Mouse (Mus musculus): Measurements from ENCODE around the gene Rgs21. TPM values are rescaled to one million over a fixed set of nuclear protein-coding genes. Genes with fewer than 3 reads are reported as not detected.

The Rgs21 gene
- total RNA-seq (2021): not detected

- intact Hi-C loops (cut with DNase I): no loop called here
- DNase-seq: no peak
Observed at GRCm38 (mm10) chr1:144567567-144567966, at the start of gene Rgs21. TSS of gene Rgs21 (minus strand) at chr1:144567667.

GRCm38 (mm10) chr1:144604071-144604470 lies 36.6 kb upstream of the Rgs21 start:
- intact Hi-C loops (cut with DNase I): no loop called here
- no peak for DNase-seq

DNA sequence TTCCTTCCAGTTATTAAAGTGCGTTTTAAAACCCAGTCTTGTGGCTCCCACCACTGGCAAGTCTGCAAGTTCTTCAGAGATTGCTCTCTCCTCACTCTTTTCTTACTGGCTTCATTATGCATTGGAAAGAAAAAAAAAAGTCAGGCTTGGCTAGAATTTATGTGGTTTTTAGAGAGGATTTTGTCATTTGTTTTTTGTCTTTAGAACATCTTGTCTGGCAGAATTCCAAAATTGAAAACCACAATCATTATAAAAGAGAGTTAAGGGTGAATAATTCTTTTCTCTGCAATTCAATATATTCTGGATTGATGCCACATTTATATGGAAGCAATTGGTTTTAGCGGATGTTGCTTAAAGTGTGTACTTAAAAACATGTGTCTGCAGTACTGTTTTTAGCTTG lies 35.5 kb upstream of the Rgs21 start:
- intact Hi-C loops (cut with DNase I): no loop called here
- no peak for DNase-seq

- intact Hi-C loops (cut with DNase I): no loop called here
- DNase-seq: no peak
Observed at GRCm38 (mm10) chr1:144579321-144579720, 11.9 kb upstream of the Rgs21 start.

DNA sequence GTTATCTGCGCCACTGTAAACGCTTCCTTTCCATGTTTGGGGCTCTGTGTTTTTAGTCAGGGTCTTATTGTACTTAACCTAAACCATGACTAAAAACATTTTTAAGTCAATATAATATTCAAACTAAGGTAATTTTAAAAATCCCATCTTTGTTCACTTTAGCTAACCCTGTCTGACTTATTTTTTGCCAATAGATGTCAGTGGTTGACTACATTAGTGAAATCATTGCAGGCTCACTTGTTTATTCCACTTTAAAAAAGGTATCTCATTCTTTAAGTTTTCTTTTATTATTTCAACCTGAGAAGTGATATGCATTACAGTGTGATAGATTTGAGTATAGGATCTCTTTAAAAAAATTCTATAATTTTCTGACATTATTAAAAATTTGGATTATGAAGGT lies 5.5 kb upstream of the Rgs21 start:
- no peak for DNase-seq
- intact Hi-C loops (cut with DNase I): no loop called here

GRCm38 (mm10) chr1:144569905-144570304 lies 2.4 kb upstream of the Rgs21 start:
- intact Hi-C loops (cut with DNase I): no loop called here
- no peak for DNase-seq

DNA sequence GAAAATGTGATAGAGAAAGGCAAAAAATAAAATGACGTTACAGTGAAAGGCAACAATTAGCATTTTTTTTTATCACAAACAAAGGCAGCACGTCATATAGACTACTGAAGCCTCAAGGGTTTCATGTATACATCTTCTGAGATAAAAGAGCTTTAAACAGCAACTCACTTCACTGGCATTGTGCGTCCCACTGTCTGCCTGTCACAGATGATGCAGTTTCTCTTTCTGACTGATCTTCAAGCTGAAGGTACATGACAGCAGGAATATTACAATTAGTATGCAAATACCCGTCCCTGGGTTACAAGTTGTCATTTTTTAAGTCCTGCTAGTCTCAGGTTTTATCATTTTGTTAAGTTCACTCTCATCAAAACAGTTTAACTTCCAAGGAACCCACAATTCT lies 22.3 kb downstream of the Rgs21 start:
- no peak for DNase-seq
- intact Hi-C loops (cut with DNase I): no loop called here

GRCm38 (mm10) chr1:144544497-144544961 lies 22.9 kb downstream of the Rgs21 start:
- DNase-seq: peak; percentile 30
- intact Hi-C loops (cut with DNase I): no loop called here

DNA sequence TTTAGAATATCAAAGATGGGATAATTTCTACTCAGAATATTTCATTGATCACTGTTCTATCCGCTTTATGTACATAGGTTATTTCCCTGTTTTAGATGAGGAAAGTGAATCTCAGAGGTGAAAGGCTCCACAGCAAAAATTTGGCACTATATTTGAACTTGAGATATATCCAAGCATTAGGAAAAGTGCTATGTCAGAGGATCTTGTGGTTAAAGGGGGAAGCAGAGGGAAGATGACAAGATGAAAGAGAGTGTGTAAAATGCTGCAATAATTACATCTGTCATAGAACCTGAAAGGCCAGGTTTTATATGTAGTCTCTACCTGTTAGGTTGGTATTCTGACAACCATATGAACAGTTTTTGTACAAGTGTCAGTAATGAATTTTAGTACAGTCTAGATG lies 35.7 kb downstream of the Rgs21 start:
- intact Hi-C loops (cut with DNase I): no loop called here
- DNase-seq: no peak

DNA sequence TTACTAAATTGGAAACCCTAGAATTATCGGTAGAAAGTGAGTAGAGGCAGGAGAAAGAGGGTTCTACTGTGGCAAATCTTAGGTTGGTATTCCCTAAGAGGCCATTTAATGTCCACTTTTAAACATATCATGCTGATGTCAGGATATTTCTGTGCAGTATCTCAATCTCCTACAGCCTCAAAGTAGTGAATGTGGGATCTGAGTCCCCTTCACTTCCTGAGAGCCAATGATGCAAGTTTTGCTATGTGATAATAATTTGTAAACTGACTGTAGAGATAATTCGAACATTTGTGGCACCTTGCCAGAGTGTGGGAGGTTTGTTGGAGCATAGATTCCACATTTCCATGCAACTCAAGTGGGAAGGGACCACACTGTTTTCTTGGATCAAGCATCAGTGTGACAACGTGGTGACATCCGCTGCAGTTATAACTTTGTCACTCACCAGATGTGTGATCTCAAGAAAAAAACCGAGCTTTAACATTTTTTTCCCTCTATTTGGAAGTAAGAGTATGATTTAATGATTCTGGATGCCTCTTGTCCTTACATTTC lies 49.5 kb downstream of the Rgs21 start:
- DNase-seq: no peak
- intact Hi-C loops (cut with DNase I): no loop called here

- intact Hi-C loops (cut with DNase I): no loop called here
- no peak for DNase-seq
Observed at GRCm38 (mm10) chr1:144502241-144502640, 65.2 kb downstream of the Rgs21 start.

GRCm38 (mm10) chr1:144500423-144500822 lies 67.0 kb downstream of the Rgs21 start:
- intact Hi-C loops (cut with DNase I): no loop called here

GRCm38 (mm10) chr1:144499719-144500118 lies 67.7 kb downstream of the Rgs21 start:
- intact Hi-C loops (cut with DNase I): no loop called here
- no peak for DNase-seq

More at GRCm38 (mm10) chr1:144500423-144500822, 67.0 kb downstream of the Rgs21 start:
- DNase-seq: no peak

GRCm38 (mm10) chr1:144498725-144499124 lies 68.7 kb downstream of the Rgs21 start:
- intact Hi-C loops (cut with DNase I): no loop called here
- no peak for DNase-seq

DNA sequence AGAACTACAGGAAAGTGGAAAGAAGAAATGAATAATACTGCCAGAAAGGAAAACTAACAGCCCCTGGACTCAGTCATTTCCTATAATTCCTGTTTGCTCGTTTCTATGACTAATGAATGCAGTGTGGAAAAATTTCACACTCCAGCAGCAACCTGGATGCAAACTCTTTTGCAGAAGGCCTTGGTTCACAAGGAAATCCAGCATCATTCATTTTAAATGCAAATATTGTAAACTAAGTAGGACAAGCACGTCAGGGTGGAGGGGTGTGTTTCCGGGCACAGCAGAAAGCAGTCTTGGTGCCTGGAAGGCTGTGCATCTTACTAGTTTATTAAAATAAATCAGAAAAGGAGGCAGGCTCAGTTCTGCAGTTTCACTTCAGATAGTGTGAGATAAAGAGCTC lies 69.4 kb downstream of the Rgs21 start:
- intact Hi-C loops (cut with DNase I): no loop called here
- DNase-seq: no peak

- intact Hi-C loops (cut with DNase I): no loop called here
- no peak for DNase-seq
Observed at GRCm38 (mm10) chr1:144493336-144493735, 74.1 kb downstream of the Rgs21 start.

GRCm38 (mm10) chr1:144488223-144488835 lies 79.1 kb downstream of the Rgs21 start:
- intact Hi-C loops (cut with DNase I): no loop called here
- DNase-seq: no peak

Other genes starting within 250 kb of the Rgs21 start
- under 1 TPM; 0.22 to 0.60 TPM for gene Rgs18, start 207.8 kb upstream of the Rgs21 start, total RNA-seq (2021)

All from left cerebral cortex, postnatal 4 days (tissue).